Mouse (Mus musculus): Measurements from ENCODE around the gene Ang. TPM values are rescaled to one million over a fixed set of nuclear protein-coding genes. Genes with fewer than 3 reads are reported as not detected.
"Not testable (repeated sequence)": the region's sequence is repeated elsewhere in the genome, so short reads cannot be mapped to it uniquely, and the experiment has no call there.

Gene Ang
- total and polyA plus RNA-seq, 2 experiments from 2014 or later: 4.0 to 4.9 TPM

DNA sequence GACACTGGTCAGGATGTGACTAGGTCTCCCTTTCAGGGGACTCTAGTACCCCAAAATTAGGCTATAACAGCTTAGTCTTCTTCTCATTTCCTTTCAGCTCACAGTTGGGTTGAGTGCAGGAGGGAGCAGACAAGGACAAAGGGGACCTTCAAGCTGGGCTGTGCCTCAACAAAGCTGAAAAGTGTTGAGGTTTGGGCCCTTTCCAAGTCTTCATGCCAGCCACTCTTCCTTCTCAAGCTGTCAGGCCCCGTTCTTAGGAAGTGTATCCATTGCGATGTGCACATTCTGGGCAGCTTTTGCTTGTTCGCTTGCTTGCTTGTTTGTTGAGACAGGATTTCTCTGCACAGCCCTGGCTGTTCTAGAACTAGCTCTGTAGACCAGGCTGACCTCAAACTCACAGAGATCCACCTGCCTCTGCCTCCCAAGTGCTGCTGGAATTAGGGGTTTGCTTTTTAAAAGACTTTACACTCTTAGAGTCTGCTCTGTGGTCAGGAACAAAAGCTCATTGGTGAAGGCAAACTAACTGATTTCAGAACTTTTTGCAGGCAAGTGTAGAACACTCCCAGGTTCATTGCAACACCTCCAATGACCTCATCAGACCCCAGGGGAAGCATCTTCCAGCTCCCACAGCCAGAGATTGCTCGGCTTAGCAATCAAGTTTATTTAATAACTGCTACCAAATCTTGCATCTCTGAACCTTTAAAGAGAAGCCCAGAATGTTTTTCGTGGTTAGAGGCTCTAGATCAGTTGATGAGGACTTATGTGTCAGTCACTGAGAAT is 3.3 kb downstream of the Ang start:
- ATAC-seq (no peak), DNase-seq (peak; percentile 15)
- no peaks in the 10 kb centered on the region for H3K27me3 ChIP-seq (ENCODE audit: insufficient read depth, low read length)
- H3K4me1 ChIP-seq (ENCODE audit: insufficient read depth): no peaks in the 10 kb centered on the region
- no peaks in the 10 kb centered on the region for H3K9me3 ChIP-seq (ENCODE audit: low read length)
- no peak for TF ChIP-seq CTCF (IDR thresholded peaks at IDR 0.05; ENCODE audit: low read depth)
- 56% methylated on average over 5 of the region's 5 CpGs for WGBS
- no peak overlapping the region for H3K4me2 ChIP-seq (ENCODE audit: low read depth)
- no peak overlapping the region for H3K9ac ChIP-seq
- no peak overlapping the region for H3K27ac ChIP-seq (ENCODE audit: low read depth, low read length)
- no peak overlapping the region for H3K4me3 ChIP-seq (ENCODE audit: low read depth, low read length)
- H3K36me3 ChIP-seq (ENCODE audit: insufficient read depth): no peaks in the 10 kb centered on the region

DNA sequence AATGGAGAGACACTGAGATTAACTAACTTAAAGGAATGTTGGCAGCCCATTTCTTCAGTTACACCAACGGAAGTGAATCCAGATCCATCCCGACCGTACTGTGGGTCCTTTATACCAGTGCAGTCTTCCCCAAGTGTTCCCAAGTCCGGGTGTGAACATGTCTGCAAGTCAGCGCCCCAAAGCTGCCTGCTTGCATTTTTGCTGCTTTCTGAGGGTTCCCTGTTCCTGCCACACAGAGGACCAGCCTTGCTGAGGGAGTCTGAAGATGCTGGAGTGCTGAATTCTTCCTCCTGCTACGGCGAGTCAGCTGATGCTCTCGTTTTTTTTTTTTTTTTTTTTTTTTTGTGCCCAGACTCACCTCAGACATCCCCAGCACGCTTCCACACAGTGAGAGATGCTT is 4.0 kb downstream of the Ang start:
- Histone ChIP-seq H3K36me3 (ENCODE audit: insufficient read depth) (no peaks in the 10 kb centered on the region), H3K4me1 (ENCODE audit: insufficient read depth) (no peaks in the 10 kb centered on the region), H3K27ac (ENCODE audit: low read depth, low read length) (no peak overlapping the region), H3K9ac (no peak overlapping the region), H3K4me2 (ENCODE audit: low read depth) (no peak overlapping the region), H3K9me3 (ENCODE audit: low read length) (no peaks in the 10 kb centered on the region), H3K27me3 (ENCODE audit: insufficient read depth, low read length) (no peaks in the 10 kb centered on the region), H3K4me3 (ENCODE audit: low read depth, low read length) (no peak overlapping the region)
- WGBS: 73% methylated on average over 9 of the region's 9 CpGs
- TF ChIP-seq CTCF (IDR thresholded peaks at IDR 0.05; ENCODE audit: low read depth): no peak
- no peak for DNase-seq
- no peak for ATAC-seq

DNA sequence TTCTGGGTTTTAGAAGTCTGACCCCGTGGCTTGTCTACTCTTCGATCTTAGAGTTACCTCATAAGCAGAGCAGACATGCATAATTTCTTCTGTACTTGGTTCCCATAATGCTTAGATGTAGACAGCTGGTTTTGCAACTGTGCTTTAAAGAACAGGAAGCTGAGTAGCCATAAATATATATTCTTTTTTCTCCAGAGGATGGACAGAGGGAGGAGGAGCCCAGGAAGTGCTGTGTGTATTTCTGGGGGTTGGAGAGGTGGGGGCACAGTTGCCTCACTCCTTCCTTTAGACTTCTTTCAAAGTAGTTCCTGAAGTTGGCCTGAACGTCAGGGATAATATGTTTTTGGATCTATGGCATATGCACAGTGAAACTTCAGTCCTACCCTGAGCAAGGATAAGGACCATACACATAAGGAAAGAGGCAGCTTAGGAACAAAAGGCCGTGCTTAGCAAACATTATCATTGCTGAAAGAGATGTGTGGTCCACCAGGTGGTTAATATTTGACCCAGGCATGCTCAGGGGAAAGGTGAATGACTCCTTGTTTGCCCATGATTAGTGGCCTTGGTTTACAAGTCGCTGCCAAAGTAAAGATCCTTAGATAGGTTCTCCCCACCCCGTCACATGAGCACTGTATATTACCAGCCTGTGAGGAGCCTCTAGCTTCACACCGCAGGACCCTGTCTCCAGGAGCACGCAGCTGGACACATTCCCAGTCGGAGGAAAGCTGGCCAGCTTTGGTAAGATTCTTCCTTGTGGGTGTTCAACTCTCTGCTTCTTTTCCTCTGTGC is 5.0 kb downstream of the Ang start:
- ATAC-seq: no peak
- Histone ChIP-seq H3K36me3 (ENCODE audit: insufficient read depth) (no peaks in the 10 kb centered on the region), H3K9me3 (ENCODE audit: low read length) (no peaks in the 10 kb centered on the region), H3K9ac (no peak overlapping the region), H3K4me1 (ENCODE audit: insufficient read depth) (no peaks in the 10 kb centered on the region), H3K27ac (ENCODE audit: low read depth, low read length) (no peak overlapping the region), H3K27me3 (ENCODE audit: insufficient read depth, low read length) (no peaks in the 10 kb centered on the region), H3K4me2 (ENCODE audit: low read depth) (no peak overlapping the region), H3K4me3 (ENCODE audit: low read depth, low read length) (no peak overlapping the region)
- DNase-seq: no peak
- TF ChIP-seq CTCF (IDR thresholded peaks at IDR 0.05; ENCODE audit: low read depth): no peak
- WGBS: 66% methylated on average over 9 of the region's 9 CpGs

DNA sequence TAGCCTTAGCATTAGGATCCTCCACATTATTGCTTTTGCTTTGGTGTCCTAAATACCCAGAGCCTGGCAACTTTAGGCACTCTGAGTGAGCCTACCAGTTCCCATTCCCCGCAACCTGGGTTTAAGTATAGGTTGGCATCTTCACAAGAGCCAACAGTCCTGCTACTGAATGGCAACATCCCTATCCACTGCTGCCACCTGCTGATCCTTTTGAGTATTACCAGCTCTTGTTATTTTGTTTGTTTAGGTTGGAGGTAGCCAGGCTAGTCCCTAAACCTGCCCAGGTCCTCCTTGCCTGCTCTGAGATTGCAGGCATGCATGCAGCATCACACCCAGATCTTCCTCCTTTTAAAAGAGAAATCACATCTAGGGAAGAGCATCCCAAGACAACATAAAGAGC is 7.3 kb downstream of the Ang start:
- not testable (repeated sequence) for H3K9me3 ChIP-seq (ENCODE audit: low read length); H3K9ac ChIP-seq; H3K36me3 ChIP-seq (ENCODE audit: insufficient read depth); H3K4me3 ChIP-seq (ENCODE audit: low read depth, low read length); H3K27me3 ChIP-seq (ENCODE audit: insufficient read depth, low read length); H3K4me2 ChIP-seq (ENCODE audit: low read depth); H3K4me1 ChIP-seq (ENCODE audit: insufficient read depth); H3K27ac ChIP-seq (ENCODE audit: low read depth, low read length)
- WGBS: 16% methylated on average over 1 of the region's 1 CpGs
- peak; percentile 50; the same call in 1 of the 2 replicates for ATAC-seq
- TF ChIP-seq CTCF (IDR thresholded peaks at IDR 0.05; ENCODE audit: low read depth): peak; percentile 79
- peak; percentile 74 for DNase-seq

DNA sequence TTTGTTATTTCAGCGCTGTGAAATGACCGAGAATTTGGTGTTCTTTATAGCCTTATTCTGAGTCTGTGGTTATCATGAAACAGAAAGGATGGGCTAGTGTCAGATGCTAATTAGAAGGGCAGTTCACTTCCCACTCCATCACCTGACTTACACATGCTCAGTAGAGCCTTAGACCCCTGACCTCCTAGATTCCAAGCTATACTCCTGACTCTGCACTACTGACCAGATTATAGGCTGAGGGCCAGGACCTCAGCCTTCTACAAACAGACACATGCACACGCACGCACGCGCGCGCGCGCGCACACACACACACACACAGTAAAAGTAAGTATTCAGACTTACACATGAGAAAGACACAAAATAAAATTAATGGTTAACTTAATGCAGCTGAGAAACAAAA is 8.0 kb downstream of the Ang start:
- no peaks in the 10 kb centered on the region for H3K9me3 ChIP-seq (ENCODE audit: low read length)
- H3K36me3 ChIP-seq (ENCODE audit: insufficient read depth): no peaks in the 10 kb centered on the region
- no peaks in the 10 kb centered on the region for H3K4me1 ChIP-seq (ENCODE audit: insufficient read depth)
- ATAC-seq (no peak), DNase-seq (no peak)
- WGBS: 95% methylated on average over 11 of the region's 11 CpGs
- no peak for TF ChIP-seq CTCF (IDR thresholded peaks at IDR 0.05; ENCODE audit: low read depth)
- H3K4me3 ChIP-seq (ENCODE audit: low read depth, low read length): no peak overlapping the region
- H3K4me2 ChIP-seq (ENCODE audit: low read depth): no peak overlapping the region
- H3K9ac ChIP-seq: no peak overlapping the region
- H3K27ac ChIP-seq (ENCODE audit: low read depth, low read length): no peak overlapping the region
- H3K27me3 ChIP-seq (ENCODE audit: insufficient read depth, low read length): no peaks in the 10 kb centered on the region

DNA sequence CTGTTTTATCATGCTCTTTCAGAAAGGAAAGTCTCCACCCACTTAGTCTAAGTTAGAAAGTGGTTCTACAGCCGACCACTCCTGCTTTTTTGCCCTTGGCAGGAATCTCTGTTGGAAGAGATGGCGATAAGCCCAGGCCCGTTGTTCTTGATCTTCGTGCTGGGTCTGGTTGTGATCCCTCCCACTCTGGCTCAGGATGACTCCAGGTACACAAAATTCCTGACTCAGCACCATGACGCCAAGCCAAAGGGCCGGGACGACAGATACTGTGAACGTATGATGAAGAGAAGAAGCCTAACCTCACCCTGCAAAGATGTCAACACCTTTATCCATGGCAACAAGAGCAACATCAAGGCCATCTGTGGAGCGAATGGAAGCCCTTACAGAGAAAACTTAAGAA is 10.3 kb downstream of the Ang start:
- Histone ChIP-seq H3K9me3 (ENCODE audit: low read length) (no peaks in the 10 kb centered on the region), H3K4me1 (ENCODE audit: insufficient read depth) (no peaks in the 10 kb centered on the region), H3K9ac (no peak overlapping the region), H3K27ac (ENCODE audit: low read depth, low read length) (no peak overlapping the region), H3K4me3 (ENCODE audit: low read depth, low read length) (no peak overlapping the region), H3K36me3 (ENCODE audit: insufficient read depth) (no peaks in the 10 kb centered on the region), H3K4me2 (ENCODE audit: low read depth) (no peak overlapping the region), H3K27me3 (ENCODE audit: insufficient read depth, low read length) (no peaks in the 10 kb centered on the region)
- WGBS: 74% methylated on average over 9 of the region's 9 CpGs
- TF ChIP-seq CTCF (IDR thresholded peaks at IDR 0.05; ENCODE audit: low read depth): no peak
- no peak for DNase-seq
- ATAC-seq: no peak

DNA sequence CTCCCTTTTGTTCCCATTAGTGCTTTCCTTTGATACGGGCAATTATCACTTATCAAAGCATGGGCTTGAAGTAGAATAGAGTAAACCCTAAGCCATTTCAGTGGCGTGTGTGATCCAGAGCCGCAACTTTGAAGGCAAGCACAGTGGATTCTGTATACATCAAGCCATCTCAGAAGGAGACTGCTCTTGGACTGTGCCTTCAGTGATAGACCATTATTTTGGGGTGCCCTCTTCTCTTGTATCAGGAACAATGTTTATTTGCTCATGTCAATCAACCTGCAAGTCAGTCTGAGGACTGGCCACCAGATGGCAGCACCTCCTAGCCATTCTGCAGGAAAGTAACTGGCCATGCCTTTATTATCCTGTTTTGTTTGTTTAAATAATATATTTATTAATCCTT is 12.3 kb downstream of the Ang start:
- no peaks in the 10 kb centered on the region for H3K27me3 ChIP-seq (ENCODE audit: insufficient read depth, low read length)
- H3K9ac ChIP-seq: no peak overlapping the region
- DNase-seq (peak; percentile 73), ATAC-seq (peak; percentile 45; the same call in 1 of the 2 replicates)
- no peak overlapping the region for H3K27ac ChIP-seq (ENCODE audit: low read depth, low read length)
- no peak overlapping the region for H3K4me2 ChIP-seq (ENCODE audit: low read depth)
- no peaks in the 10 kb centered on the region for H3K36me3 ChIP-seq (ENCODE audit: insufficient read depth)
- peak; percentile 89 for TF ChIP-seq CTCF (IDR thresholded peaks at IDR 0.05; ENCODE audit: low read depth)
- H3K9me3 ChIP-seq (ENCODE audit: low read length): no peaks in the 10 kb centered on the region
- 37% methylated on average over 3 of the region's 3 CpGs for WGBS
- no peaks in the 10 kb centered on the region for H3K4me1 ChIP-seq (ENCODE audit: insufficient read depth)
- H3K4me3 ChIP-seq (ENCODE audit: low read depth, low read length): no peak overlapping the region
